9 mouse cellular contexts compared by ENCODE assay signal in the genomic region with DNA sequence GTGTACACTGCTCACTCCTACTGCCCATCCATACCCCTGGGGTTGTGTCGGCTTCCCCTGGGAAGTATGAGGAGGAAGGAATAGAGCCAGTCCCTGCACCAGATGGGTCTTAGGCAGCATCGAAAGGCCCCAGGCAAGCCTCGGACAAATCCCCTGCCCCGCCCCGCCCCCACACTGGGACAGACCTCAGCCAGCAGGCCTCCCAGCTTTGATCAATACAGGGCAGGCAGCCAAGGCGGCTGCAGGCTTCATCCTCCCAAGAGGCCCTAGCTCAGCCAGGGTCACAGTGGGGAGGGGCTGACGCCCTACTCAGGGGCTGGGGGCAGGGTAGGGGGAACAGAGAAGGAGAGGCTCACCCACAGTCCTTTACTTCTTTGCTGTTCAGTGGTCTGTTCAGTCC. TPM values are rescaled to one million over a fixed set of nuclear protein-coding genes. Genes with fewer than 3 reads are reported as not detected.
A peak's percentile ranks its signal among the peaks of the same experiment; 100 is the strongest.
DNase-seq lines count a peak whose midpoint lies in the region; ATAC-seq and TF ChIP-seq lines count a peak whose summit lies in the region.
"Had no signal": no experiment of that assay in that cellular context is flagged by ENCODE, and none has a peak within 500 bp of the region (broad histone marks: within the 10 kb centered on the region; RNA-seq: fewer than 3 reads in every experiment).

No protein-coding gene starts in this region.

- TF ChIP-seq CTCF in kidney, adult 2 months (conservative IDR thresholded peaks at IDR 0.05; ENCODE audit: insufficient read depth, insufficient read length, low read depth, low read length) = no peak
- TF ChIP-seq CTCF in stomach, postnatal 0 days (IDR thresholded peaks at IDR 0.05; ENCODE audit: low read depth) = no peak

- H3K9me3 ChIP-seq in stomach, postnatal 0 days (ENCODE audit: control insufficient read depth, low read length) = no peaks in the 10 kb centered on the region

- H3K27me3 ChIP-seq in kidney, adult 2 months (replicated peaks; ENCODE audit: control insufficient read depth, insufficient read depth, low read length) = no peaks in the 10 kb centered on the region
- H3K27me3 ChIP-seq in stomach, postnatal 0 days (ENCODE audit: control insufficient read depth, insufficient read depth, low read length) = no peaks in the 10 kb centered on the region

- DNase-seq in kidney, adult 2 months = peak; percentile 24
- no peak for DNase-seq in kidney, adult 11 months
- peak; percentile 59 for DNase-seq in adrenal gland, postnatal 25 days
- peak; percentile 47 for DNase-seq in gastrocnemius, postnatal 25 days
- peak; percentile 85 for DNase-seq in kidney, postnatal 10 days
- DNase-seq in mesoderm, embryonic 11.5 days (ENCODE audit: low read depth, low spot score) = peak; percentile 77
- peak; percentile 78 for DNase-seq in stomach, postnatal 0 days (ENCODE audit: low spot score)

- no peak overlapping the region for H3K4me3 ChIP-seq in kidney, adult 2 months (ENCODE audit: insufficient read depth, low read depth, low read length)
- no peak overlapping the region for H3K4me3 ChIP-seq in stomach, postnatal 0 days (ENCODE audit: low read depth, low read length)
- H3K4me3 ChIP-seq: erythroblast, embryonic 14.5 days had no signal

- no peak overlapping the region for H3K27ac ChIP-seq in kidney, adult 2 months (ENCODE audit: insufficient read depth, low read depth, low read length)
- peak overlapping the region; percentile 53 for H3K27ac ChIP-seq in stomach, postnatal 0 days (replicated peaks)

- H3K36me3 ChIP-seq in kidney, adult 2 months (ENCODE audit: control insufficient read depth, insufficient read depth, low read length) = no peaks in the 10 kb centered on the region
- H3K36me3 ChIP-seq in stomach, postnatal 0 days (ENCODE audit: control insufficient read depth, insufficient read depth, low read length) = no peaks in the 10 kb centered on the region

- no peak for TF ChIP-seq POLR2A in kidney, adult 2 months (IDR thresholded peaks at IDR 0.05; ENCODE audit: low read depth, low read length)

- H3K4me1 ChIP-seq in kidney, adult 2 months (ENCODE audit: control insufficient read depth, insufficient read depth, low read length) = no peaks in the 10 kb centered on the region; the same call in 1 of the 2 replicates
- H3K4me1 ChIP-seq in stomach, postnatal 0 days (replicated peaks; ENCODE audit: control insufficient read depth, insufficient read depth) = peaks cover 11% of the 10 kb centered on the region; the same call in 1 of the 2 replicates

- ATAC-seq in stomach, postnatal 0 days (ENCODE audit: low FRiP score, low TSS enrichment) = peak; percentile 28; the same call in 1 of the 2 replicates
- ATAC-seq in frontal cortex, adult (ENCODE audit: low TSS enrichment) = no peak

- H3K9ac ChIP-seq in stomach, postnatal 0 days (ENCODE audit: low read length) = no peak overlapping the region; the same call in 1 of the 2 replicates

- no peak for TF ChIP-seq EP300 in stomach, postnatal 0 days (optimal IDR thresholded peaks at IDR 0.05)

- H3K4me2 ChIP-seq in stomach, postnatal 0 days (replicated peaks; ENCODE audit: low read depth) = no peak overlapping the region

- WGBS in kidney, adult 2 months = 51% methylated on average over 7 of the region's 7 CpGs
- 13% methylated on average over 7 of the region's 7 CpGs for WGBS in stomach, postnatal 0 days

RNA-seq across cellular contexts. Expression of a gene that starts 43.7 kb away (rescaled TPM):
- polyA plus RNA-seq in kidney, adult 2 months (2012; rRNA removed) = 44.6 and 48.6 TPM in 2 replicates
- 70.8 and 82.6 TPM in 2 replicates for total RNA-seq in adrenal gland, postnatal 25 days (2021)
- 10 to 100 TPM; 18.7 to 19.5 TPM for total RNA-seq in gastrocnemius, postnatal 25 days (2021)
- 39.3 and 50.0 TPM in 2 replicates for polyA plus RNA-seq in stomach, postnatal 0 days (2015; fragmentation: Nextera tagmentation; extraction: Ambion mirVana)
